Mouse (Mus musculus) adrenal gland, postnatal 36 days (tissue): ENCODE measurements around the gene Rccd1. TPM values are rescaled to one million over a fixed set of nuclear protein-coding genes. Genes with fewer than 3 reads are reported as not detected.

Source experiments
- DNase-seq, 2 experiments: peaks; one replicate each; pipeline ENCODE4 v3.0.0; 2021; ENCODE audit warnings: mixed read lengths in 1 of 2
- total RNA-seq, 2 experiments: library from RNA; stranded (reverse); gene quantifications; 2 replicates each; pipeline ENCODE4 v1.2.3; 2021

Rccd1 gene
- total RNA-seq, 2 experiments from 2014 or later, result 8.9 to 12.0 TPM

GRCm38 (mm10) chr7:80260625-80261371, 63.5 kb downstream of the Rccd1 start, which contains the start of gene Ngrn:
Gene Ngrn (plus strand): TSS chr7:80261215.
- peak; percentile 89 to 93 for DNase-seq

- DNase-seq, result no peak
Observed at GRCm38 (mm10) chr7:80257706-80258105, 66.5 kb downstream of the Rccd1 start.

GRCm38 (mm10) chr7:80255981-80256380, 68.3 kb downstream of the Rccd1 start:
- no peak for DNase-seq

GRCm38 (mm10) chr7:80252886-80253285, 71.4 kb downstream of the Rccd1 start:
- DNase-seq, result no peak

- DNase-seq, result no peak
Observed at GRCm38 (mm10) chr7:80252437-80252836, 71.8 kb downstream of the Rccd1 start.

- no peak for DNase-seq
Observed at GRCm38 (mm10) chr7:80246859-80247258, 77.4 kb downstream of the Rccd1 start.

GRCm38 (mm10) chr7:80246148-80246721, 78.0 kb downstream of the Rccd1 start, which contains the start of gene Ttll13:
Gene Ttll13 (plus strand): TSS chr7:80246376.
- peak; percentile 98 for DNase-seq

- no peak for DNase-seq
Observed at GRCm38 (mm10) chr7:80244851-80245250, 79.4 kb downstream of the Rccd1 start.

Other genes starting within 250 kb of the Rccd1 start
- 100 to 1,000 TPM; 148 to 188 TPM for gene Idh2, start 209.1 kb downstream of the Rccd1 start, total RNA-seq
- 10 to 100 TPM; 47.3 to 57.2 TPM for gene Sema4b, start 137.6 kb downstream of the Rccd1 start, total RNA-seq
- gene Cib1, start 91.6 kb downstream of the Rccd1 start, total RNA-seq, result 10 to 100 TPM; 65.1 to 70.1 TPM
- 1 to 10 TPM; 3.8 to 3.9 TPM for gene Gdpgp1, start 91.6 kb downstream of the Rccd1 start, total RNA-seq
- gene Ttll13, start 78.1 kb downstream of the Rccd1 start, total RNA-seq, result under 1 TPM; 0.59 to 0.83 TPM
- gene Ngrn, start 63.2 kb downstream of the Rccd1 start, total RNA-seq, result 10 to 100 TPM; 43.1 to 58.6 TPM
- gene Vps33b, start 54.8 kb downstream of the Rccd1 start, total RNA-seq, result 10 to 100 TPM; 19.1 to 31.5 TPM
- gene Prc1, start 30.0 kb downstream of the Rccd1 start, total RNA-seq, result 10 to 100 TPM; 12.4 to 12.8 TPM
- gene Unc45a, start 16.6 kb upstream of the Rccd1 start, total RNA-seq, result 10 to 100 TPM; 55.0 to 74.8 TPM
- gene Hddc3, start 18.6 kb upstream of the Rccd1 start, total RNA-seq, result 10 to 100 TPM; 30.0 to 40.7 TPM
- gene Man2a2, start 46.9 kb upstream of the Rccd1 start, total RNA-seq, result 10 to 100 TPM; 81.4 to 94.8 TPM
- 10 to 100 TPM in 1 of 2 experiments, 1 to 10 TPM in 1; 7.5 to 11.4 TPM for gene Fes, start 63.5 kb upstream of the Rccd1 start, total RNA-seq
- 100 to 1,000 TPM; 155 to 170 TPM for gene Furin, start 81.0 kb upstream of the Rccd1 start, total RNA-seq
- gene Blm, start 210.7 kb upstream of the Rccd1 start, total RNA-seq, result 1 to 10 TPM; 3.4 to 3.9 TPM